In genomic region chr12:84212297-84212696, GRCm38 (mm10) we compare ENCODE assay signal across 12 mouse cellular contexts. TPM values are rescaled to one million over a fixed set of nuclear protein-coding genes. Genes with fewer than 3 reads are reported as not detected.
DNase-seq lines count a peak whose midpoint lies in the region; ATAC-seq and TF ChIP-seq lines count a peak whose summit lies in the region.
"Had no signal": no experiment of that assay in that cellular context is flagged by ENCODE, and none has a peak within 500 bp of the region (broad histone marks: within the 10 kb centered on the region; RNA-seq: fewer than 3 reads in every experiment).

No protein-coding gene starts in this region.

- peaks cover 87% of the 10 kb centered on the region for H3K4me1 ChIP-seq in heart, embryonic 10.5 days
- peaks cover 55% of the 10 kb centered on the region for H3K4me1 ChIP-seq in heart, embryonic 11.5 days (ENCODE audit: control insufficient read depth, insufficient read depth, low read length)
- H3K4me1 ChIP-seq in midbrain, postnatal 0 days (ENCODE audit: insufficient read depth, low read length) = no peaks in the 10 kb centered on the region
- H3K4me1 ChIP-seq in midbrain, embryonic 13.5 days (replicated peaks) = peaks cover 40% of the 10 kb centered on the region
- peaks cover 56% of the 10 kb centered on the region for H3K4me1 ChIP-seq in small intestine, adult 2 months (ENCODE audit: control insufficient read depth, insufficient read depth, insufficient read length, low read length)

- H3K27me3 ChIP-seq in heart, embryonic 10.5 days (ENCODE audit: insufficient read depth, poor library complexity, severe bottlenecking) = peaks cover 5% of the 10 kb centered on the region; the same call in 1 of the 2 replicates
- H3K27me3 ChIP-seq in heart, embryonic 11.5 days (ENCODE audit: control insufficient read depth, insufficient read depth, low read length) = no peaks in the 10 kb centered on the region
- no peaks in the 10 kb centered on the region for H3K27me3 ChIP-seq in midbrain, postnatal 0 days (ENCODE audit: insufficient read depth, low read length)
- no peaks in the 10 kb centered on the region; the same call in 1 of the 2 replicates for H3K27me3 ChIP-seq in midbrain, embryonic 13.5 days
- no peaks in the 10 kb centered on the region for H3K27me3 ChIP-seq in small intestine, adult 2 months (ENCODE audit: control insufficient read depth, insufficient read depth, low read length)
- H3K27me3 ChIP-seq: embryonic facial prominence, embryonic 13.5 days; hindbrain, embryonic 15.5 days had no signal

- H3K4me2 ChIP-seq in heart, embryonic 11.5 days = no peak overlapping the region
- H3K4me2 ChIP-seq in midbrain, postnatal 0 days (ENCODE audit: low read depth, low read length, poor library complexity, severe bottlenecking) = no peak overlapping the region
- H3K4me2 ChIP-seq in midbrain, embryonic 13.5 days (replicated peaks) = no peak overlapping the region
- H3K4me2 ChIP-seq: embryonic facial prominence, embryonic 13.5 days; hindbrain, embryonic 15.5 days; midbrain, embryonic 12.5 days had no signal

- H3K9ac ChIP-seq in heart, embryonic 11.5 days (ENCODE audit: low read depth, low read length) = no peak overlapping the region
- H3K9ac ChIP-seq in midbrain, postnatal 0 days (replicated peaks; ENCODE audit: low read length, poor library complexity, severe bottlenecking) = no peak overlapping the region
- no peak overlapping the region for H3K9ac ChIP-seq in midbrain, embryonic 13.5 days (replicated peaks)
- H3K9ac ChIP-seq: embryonic facial prominence, embryonic 13.5 days; hindbrain, embryonic 15.5 days; midbrain, embryonic 12.5 days had no signal

- no peak for TF ChIP-seq POLR2A in small intestine, adult 2 months (IDR thresholded peaks at IDR 0.05; ENCODE audit: low read depth, low read length)

- peak overlapping the region; percentile 4; the same call in 1 of the 2 replicates for H3K27ac ChIP-seq in heart, embryonic 10.5 days
- no peak overlapping the region for H3K27ac ChIP-seq in heart, embryonic 11.5 days (ENCODE audit: low read depth, low read length)
- H3K27ac ChIP-seq in midbrain, postnatal 0 days (ENCODE audit: low read depth, low read length) = no peak overlapping the region
- H3K27ac ChIP-seq in midbrain, embryonic 13.5 days = no peak overlapping the region
- peak overlapping the region; percentile 0 for H3K27ac ChIP-seq in small intestine, adult 2 months (ENCODE audit: insufficient read depth, low read depth, low read length)
- H3K27ac ChIP-seq: embryonic facial prominence, embryonic 13.5 days; hindbrain, embryonic 15.5 days; midbrain, embryonic 12.5 days had no signal

- no peaks in the 10 kb centered on the region for H3K9me3 ChIP-seq in heart, embryonic 10.5 days
- no peaks in the 10 kb centered on the region for H3K9me3 ChIP-seq in heart, embryonic 11.5 days (replicated peaks; ENCODE audit: control insufficient read depth, low read length)
- H3K9me3 ChIP-seq in midbrain, postnatal 0 days (ENCODE audit: low read length) = no peaks in the 10 kb centered on the region
- no peaks in the 10 kb centered on the region for H3K9me3 ChIP-seq in midbrain, embryonic 13.5 days
- H3K9me3 ChIP-seq: embryonic facial prominence, embryonic 13.5 days; hindbrain, embryonic 15.5 days; midbrain, embryonic 12.5 days had no signal

- no peak for DNase-seq in heart, embryonic 10.5 days (ENCODE audit: low spot score)
- peak; percentile 24 for DNase-seq in midbrain, postnatal 0 days (ENCODE audit: low spot score)
- DNase-seq in kidney, adult 8-10 months = peak; percentile 65 to 71
- no peak for DNase-seq in layer of hippocampus, adult 9-11 months
- DNase-seq in cerebellum, adult 9-11 months = no peak
- DNase-seq: thymus, adult 2 months had no signal

- no peak overlapping the region for H3K4me3 ChIP-seq in heart, embryonic 10.5 days
- H3K4me3 ChIP-seq in heart, embryonic 11.5 days (ENCODE audit: low read depth, low read length) = no peak overlapping the region
- no peak overlapping the region for H3K4me3 ChIP-seq in midbrain, postnatal 0 days (ENCODE audit: low read depth, low read length)
- H3K4me3 ChIP-seq in midbrain, embryonic 13.5 days (replicated peaks) = no peak overlapping the region
- H3K4me3 ChIP-seq in small intestine, adult 2 months (ENCODE audit: low read depth, low read length) = no peak overlapping the region
- H3K4me3 ChIP-seq: embryonic facial prominence, embryonic 13.5 days; hindbrain, embryonic 15.5 days; midbrain, embryonic 12.5 days had no signal

- peaks cover 3% of the 10 kb centered on the region; the same call in 1 of the 2 replicates for H3K36me3 ChIP-seq in heart, embryonic 10.5 days
- H3K36me3 ChIP-seq in heart, embryonic 11.5 days (ENCODE audit: control insufficient read depth, insufficient read depth, low read length) = no peaks in the 10 kb centered on the region; the same call in 1 of the 2 replicates
- no peaks in the 10 kb centered on the region for H3K36me3 ChIP-seq in midbrain, postnatal 0 days (ENCODE audit: insufficient read depth, low read length)
- H3K36me3 ChIP-seq in midbrain, embryonic 13.5 days = no peaks in the 10 kb centered on the region
- peaks cover 16% of the 10 kb centered on the region for H3K36me3 ChIP-seq in small intestine, adult 2 months (ENCODE audit: control insufficient read depth, insufficient read depth, low read length)
- H3K36me3 ChIP-seq: hindbrain, embryonic 15.5 days; midbrain, embryonic 12.5 days had no signal

- 39% methylated on average over 4 of the region's 4 CpGs for WGBS in heart, embryonic 10.5 days
- 30% methylated on average over 4 of the region's 4 CpGs for WGBS in heart, embryonic 11.5 days (ENCODE audit: insufficient replicate concordance)
- WGBS in midbrain, postnatal 0 days = 57% methylated on average over 4 of the region's 4 CpGs
- 64% methylated on average over 4 of the region's 4 CpGs for WGBS in midbrain, embryonic 13.5 days
- WGBS in small intestine, adult 2 months = 17% methylated on average over 4 of the region's 4 CpGs

- TF ChIP-seq CTCF in midbrain, postnatal 0 days (IDR thresholded peaks at IDR 0.05) = no peak
- no peak for TF ChIP-seq CTCF in small intestine, adult 2 months (IDR thresholded peaks at IDR 0.05; ENCODE audit: extremely low read depth, insufficient read length, insufficient replicate concordance, low read depth, low read length)

- ATAC-seq in heart, embryonic 11.5 days (replicated peaks; ENCODE audit: insufficient number of reproducible peaks, low FRiP score, low TSS enrichment) = no peak
- no peak for ATAC-seq in midbrain, postnatal 0 days (ENCODE audit: low FRiP score)
- ATAC-seq in midbrain, embryonic 13.5 days = no peak

RNA-seq across cellular contexts. Expression of gene Elmsan1, which starts 6.4 kb away (rescaled TPM):
- polyA plus RNA-seq in heart, embryonic 10.5 days (2016; fragmentation: Nextera tagmentation; extraction: Ambion mirVana) = 8.0 and 10.5 TPM in 2 replicates
- polyA plus RNA-seq in heart, embryonic 11.5 days (2014; fragmentation: Nextera tagmentation; extraction: Ambion mirVana) = 5.9 and 7.1 TPM in 2 replicates
- total RNA-seq in midbrain, postnatal 0 days (2014; rRNA removed) = 8.5 and 15.6 TPM in 2 replicates
- 2.0 and 3.0 TPM in 2 replicates for polyA plus RNA-seq in midbrain, postnatal 0 days (2015; fragmentation: Nextera tagmentation; extraction: Ambion mirVana)
- 3.6 and 5.2 TPM in 2 replicates for polyA plus RNA-seq in midbrain, embryonic 13.5 days (2015; fragmentation: Nextera tagmentation; extraction: Ambion mirVana)
- 8.9 and 25.9 TPM in 2 replicates for polyA plus RNA-seq in small intestine, adult 2 months (2012; rRNA removed)

Comparison
In these comparisons a context has a peak if more than half of its experiments do, and no peak if none do; other contexts are left out.
1. H3K27ac ChIP-seq: peak in heart, embryonic 10.5 days (single experiment) and small intestine, adult 2 months (single experiment); none in heart, embryonic 11.5 days (single experiment), midbrain, postnatal 0 days (single experiment) and midbrain, embryonic 13.5 days (single experiment).
2. DNase-seq: peak in midbrain, postnatal 0 days (single experiment) and kidney, adult 8-10 months (2 of 2); none in heart, embryonic 10.5 days (single experiment), layer of hippocampus, adult 9-11 months (single experiment) and cerebellum, adult 9-11 months (single experiment).